Mouse (Mus musculus): ENCODE measurements around the gene 1700029I15Rik. TPM values are rescaled to one million over a fixed set of nuclear protein-coding genes. Genes with fewer than 3 reads are reported as not detected.

Gene 1700029I15Rik
- 1.1 and 1.7 TPM in 2 replicates for polyA plus RNA-seq (2012; ENCODE audit: insufficient read depth, insufficient read length, missing spikeins)

DNA sequence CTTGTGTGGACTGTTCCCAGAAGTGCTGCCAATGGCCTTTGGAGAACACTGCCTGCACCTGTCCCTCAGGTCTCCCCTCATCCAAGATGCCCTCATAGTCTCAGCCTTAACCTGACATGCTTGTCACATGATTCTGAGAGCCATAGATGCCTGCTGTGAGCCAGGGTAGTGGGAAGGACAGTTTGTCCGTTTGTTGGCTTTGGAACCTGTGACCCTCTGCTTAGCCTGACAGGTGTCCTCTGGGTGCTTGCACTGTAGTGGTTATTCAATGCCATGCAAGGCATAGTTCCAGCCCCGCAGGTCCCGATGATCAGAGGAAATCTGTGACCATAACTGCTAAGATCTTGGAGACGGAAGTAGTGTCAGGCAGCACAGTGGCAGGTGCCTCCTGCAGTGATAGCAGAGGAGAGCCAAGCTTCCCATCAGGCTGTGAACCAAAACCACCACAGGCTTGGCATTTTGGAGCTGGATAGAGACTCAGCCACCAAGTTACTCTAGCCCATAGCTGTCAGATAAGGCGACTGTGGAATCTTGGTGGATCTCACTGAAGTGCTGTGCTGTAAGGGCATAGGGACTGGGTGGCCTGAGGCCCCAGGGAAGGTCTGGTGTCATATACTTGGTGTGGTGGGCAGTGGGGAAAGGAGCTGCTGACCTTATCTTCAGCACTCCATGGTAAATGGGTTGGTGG, at the start of gene 1700029I15Rik:
Gene 1700029I15Rik (plus strand): TSS at position 638 of the 688 bp plus-strand sequence.
- TF ChIP-seq POLR2A (IDR thresholded peaks at IDR 0.05; ENCODE audit: borderline replicate concordance, low read depth, low read length) (no peak), CTCF (IDR thresholded peaks at IDR 0.05; ENCODE audit: low read depth, low read length) (no peak)
- H3K27ac ChIP-seq (ENCODE audit: insufficient read depth, low read depth, low read length): no peak within 1 kb of the TSS
- peaks cover 20% of the 10 kb centered on the region for H3K4me1 ChIP-seq (ENCODE audit: control insufficient read depth, insufficient read depth, low read length)
- H3K4me3 ChIP-seq (ENCODE audit: insufficient read depth, low read length): no peak within 1 kb of the TSS

DNA sequence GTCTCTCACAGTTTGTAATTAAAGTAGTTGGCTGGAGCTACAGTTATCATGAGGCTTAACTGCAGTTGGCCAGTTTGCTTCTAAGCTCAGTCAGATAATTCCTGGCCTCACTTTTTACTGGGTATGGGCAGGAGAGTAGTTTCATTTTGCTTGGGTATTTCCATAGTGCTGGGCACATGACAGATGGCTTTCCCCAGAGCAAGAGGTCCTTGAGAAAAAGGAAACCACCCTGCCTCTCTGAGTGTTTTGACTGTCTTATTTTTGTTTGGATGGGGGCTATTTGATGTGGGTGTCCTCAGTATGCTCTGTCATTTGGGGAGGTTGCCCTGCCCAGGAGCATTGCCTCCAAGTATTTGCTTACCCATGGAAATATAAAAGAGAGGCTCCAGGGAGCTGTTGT, 39.9 kb upstream of the 1700029I15Rik start:
- Histone ChIP-seq H3K4me1 (ENCODE audit: control insufficient read depth, insufficient read depth, low read length) (peaks cover 4% of the 10 kb centered on the region), H3K27ac (ENCODE audit: insufficient read depth, low read depth, low read length) (no peak overlapping the region), H3K4me3 (ENCODE audit: insufficient read depth, low read length) (no peak overlapping the region)
- TF ChIP-seq CTCF (IDR thresholded peaks at IDR 0.05; ENCODE audit: low read depth, low read length) (no peak), POLR2A (IDR thresholded peaks at IDR 0.05; ENCODE audit: borderline replicate concordance, low read depth, low read length) (no peak)

DNA sequence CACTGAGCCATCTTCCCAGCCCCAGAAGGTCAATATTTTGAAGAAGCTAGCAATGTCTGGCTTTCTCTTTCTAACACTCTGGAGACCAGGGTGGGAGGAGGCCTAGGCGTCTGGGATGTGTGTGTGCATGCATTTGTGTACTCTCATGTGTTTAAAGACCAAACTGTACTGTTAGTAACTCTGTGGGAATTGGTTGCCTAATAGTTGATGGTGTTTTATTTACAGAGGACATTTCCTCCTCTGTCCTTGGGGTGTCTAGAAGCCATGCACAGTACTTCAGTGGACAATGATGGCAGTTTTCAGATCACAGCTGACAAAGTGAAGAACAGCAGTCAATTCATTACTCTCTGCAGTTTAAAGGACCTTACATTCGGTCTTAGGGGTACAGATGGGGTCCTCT, 35.1 kb upstream of the 1700029I15Rik start:
- H3K4me1 ChIP-seq (ENCODE audit: control insufficient read depth, insufficient read depth, low read length): peaks cover 2% of the 10 kb centered on the region
- no peak overlapping the region for H3K4me3 ChIP-seq (ENCODE audit: insufficient read depth, low read length)
- TF ChIP-seq CTCF (IDR thresholded peaks at IDR 0.05; ENCODE audit: low read depth, low read length) (no peak), POLR2A (IDR thresholded peaks at IDR 0.05; ENCODE audit: borderline replicate concordance, low read depth, low read length) (no peak)
- no peak overlapping the region for H3K27ac ChIP-seq (ENCODE audit: insufficient read depth, low read depth, low read length)

DNA sequence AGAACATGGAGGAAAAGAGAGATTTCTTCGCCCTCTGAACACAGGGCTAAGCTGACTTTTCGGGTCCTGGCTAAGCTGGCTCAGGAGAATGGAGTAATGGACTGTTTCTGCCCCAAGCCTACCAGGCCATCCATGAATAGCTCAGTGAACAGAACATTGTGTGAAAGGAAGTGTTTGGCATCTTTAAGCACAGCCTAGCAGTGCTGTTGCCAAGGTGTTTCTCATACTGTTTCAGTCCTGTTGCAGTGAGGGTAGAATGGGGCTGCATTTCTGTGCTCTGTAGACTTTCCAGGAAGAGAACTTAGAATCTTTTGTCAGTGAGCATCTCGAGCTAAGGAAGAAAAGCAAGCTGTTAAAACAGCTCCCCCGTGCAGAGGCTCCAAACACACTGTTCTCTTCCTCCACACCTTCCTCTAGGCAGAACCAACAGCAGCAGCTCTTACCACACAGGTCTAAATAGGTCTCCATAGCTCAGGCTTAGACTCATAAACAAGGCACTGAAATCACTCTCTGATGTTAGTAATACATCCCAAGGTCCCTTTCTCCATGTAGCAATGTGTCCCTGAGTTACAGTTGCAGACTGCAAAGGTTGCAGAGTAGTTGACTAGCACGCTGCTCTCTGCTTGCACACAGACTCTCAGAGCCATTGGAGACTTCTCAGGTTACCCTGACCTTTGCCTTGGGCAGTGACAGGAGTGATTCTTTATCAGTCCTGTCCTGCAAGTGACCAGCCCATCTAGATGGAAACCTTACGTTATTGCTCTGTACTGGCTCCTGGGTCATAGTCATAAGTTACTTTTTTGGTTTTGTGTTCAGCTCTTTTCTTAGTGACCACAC, 32.5 kb upstream of the 1700029I15Rik start:
- Histone ChIP-seq H3K27ac (ENCODE audit: insufficient read depth, low read depth, low read length) (no peak overlapping the region), H3K4me1 (ENCODE audit: control insufficient read depth, insufficient read depth, low read length) (no peaks in the 10 kb centered on the region), H3K4me3 (ENCODE audit: insufficient read depth, low read length) (no peak overlapping the region)
- TF ChIP-seq POLR2A (IDR thresholded peaks at IDR 0.05; ENCODE audit: borderline replicate concordance, low read depth, low read length) (no peak), CTCF (IDR thresholded peaks at IDR 0.05; ENCODE audit: low read depth, low read length) (no peak)

DNA sequence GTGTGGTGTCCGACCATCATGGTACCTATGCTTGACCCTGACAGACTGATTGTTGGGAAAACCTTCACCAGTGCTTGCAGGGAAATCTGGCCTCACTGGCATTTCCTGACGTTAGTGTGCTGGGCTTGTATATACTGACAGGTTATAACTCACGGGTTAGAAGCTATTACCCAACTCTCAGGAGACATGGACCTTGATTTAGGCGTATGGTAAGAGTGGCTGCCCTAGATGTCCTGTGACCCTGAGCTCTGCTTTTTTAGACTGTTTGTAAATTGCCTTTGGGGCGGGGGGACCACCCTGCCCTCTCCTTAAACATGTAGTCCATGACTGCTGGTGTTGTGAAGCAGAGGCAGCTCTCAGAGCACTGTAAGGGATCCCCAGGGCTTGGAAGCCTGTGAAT, 31.7 kb upstream of the 1700029I15Rik start:
- no peak overlapping the region for H3K4me3 ChIP-seq (ENCODE audit: insufficient read depth, low read length)
- TF ChIP-seq POLR2A (IDR thresholded peaks at IDR 0.05; ENCODE audit: borderline replicate concordance, low read depth, low read length): no peak
- TF ChIP-seq CTCF (IDR thresholded peaks at IDR 0.05; ENCODE audit: low read depth, low read length): no peak
- H3K27ac ChIP-seq (ENCODE audit: insufficient read depth, low read depth, low read length): no peak overlapping the region
- no peaks in the 10 kb centered on the region for H3K4me1 ChIP-seq (ENCODE audit: control insufficient read depth, insufficient read depth, low read length)

DNA sequence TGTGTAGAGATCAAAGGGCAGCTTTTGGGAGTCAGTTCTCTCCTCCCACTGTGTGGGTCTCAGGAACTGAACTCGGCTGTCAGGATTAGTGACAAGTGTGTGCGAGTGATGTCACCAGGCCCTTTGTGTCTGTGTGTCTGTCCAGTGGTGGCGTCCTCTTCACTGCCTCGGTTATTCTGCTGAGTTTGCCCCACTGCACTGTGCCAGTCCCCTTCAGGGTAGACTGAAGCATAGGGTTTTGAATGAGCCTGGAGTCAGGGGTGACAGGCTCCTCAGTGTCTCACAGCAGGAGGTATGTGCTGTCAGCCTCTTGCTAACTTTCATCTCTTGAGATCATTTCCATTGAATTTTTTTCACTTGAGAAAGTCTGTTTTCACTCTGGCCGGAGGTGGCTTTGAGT, 28.9 kb upstream of the 1700029I15Rik start:
- H3K4me1 ChIP-seq (ENCODE audit: control insufficient read depth, insufficient read depth, low read length): no peaks in the 10 kb centered on the region
- H3K4me3 ChIP-seq (ENCODE audit: insufficient read depth, low read length): no peak overlapping the region
- H3K27ac ChIP-seq (ENCODE audit: insufficient read depth, low read depth, low read length): no peak overlapping the region
- TF ChIP-seq POLR2A (IDR thresholded peaks at IDR 0.05; ENCODE audit: borderline replicate concordance, low read depth, low read length): no peak

DNA sequence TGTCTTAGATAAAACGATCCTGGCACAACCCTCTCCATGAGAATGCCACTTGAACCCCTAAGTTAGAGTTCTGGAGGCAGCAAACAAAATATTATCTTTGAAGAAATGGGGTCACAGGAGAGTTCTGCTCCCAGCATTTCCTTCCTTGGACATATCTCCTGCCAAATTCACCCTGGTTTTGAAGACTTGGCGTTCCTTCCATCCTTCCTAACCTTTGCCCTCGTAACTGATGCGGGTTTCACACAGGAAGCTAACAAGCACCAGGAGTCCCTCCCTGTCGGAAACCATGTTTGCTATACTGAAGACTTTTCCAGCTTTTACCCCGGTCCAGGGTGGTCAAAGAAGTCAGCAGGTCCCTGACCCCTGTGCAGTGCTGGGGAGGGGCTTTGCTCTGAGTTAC, 28.1 kb upstream of the 1700029I15Rik start:
- no peak for TF ChIP-seq CTCF (IDR thresholded peaks at IDR 0.05; ENCODE audit: low read depth, low read length)
- Histone ChIP-seq H3K4me1 (ENCODE audit: control insufficient read depth, insufficient read depth, low read length) (no peaks in the 10 kb centered on the region), H3K27ac (ENCODE audit: insufficient read depth, low read depth, low read length) (no peak overlapping the region), H3K4me3 (ENCODE audit: insufficient read depth, low read length) (no peak overlapping the region)

DNA sequence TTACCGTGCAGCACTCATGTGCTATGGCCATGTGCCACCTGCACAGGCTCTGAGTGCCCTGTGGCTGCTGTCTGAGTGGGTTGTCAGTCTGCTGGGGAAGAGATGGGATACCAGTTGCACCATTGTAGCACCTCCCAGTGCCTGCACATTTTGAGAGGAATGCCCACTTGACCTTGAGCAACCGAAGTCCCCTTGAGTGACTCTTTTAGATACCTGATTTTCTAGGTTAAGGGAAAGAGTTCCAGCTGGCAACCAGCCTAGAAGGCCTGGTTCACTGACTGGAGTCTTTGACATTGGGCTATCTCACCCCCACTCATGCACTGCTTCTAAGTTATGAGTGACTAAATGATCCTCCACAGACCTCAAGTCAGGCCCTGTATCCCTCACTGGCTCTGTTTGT, 23.0 kb upstream of the 1700029I15Rik start:
- Histone ChIP-seq H3K4me3 (ENCODE audit: insufficient read depth, low read length) (no peak overlapping the region), H3K4me1 (ENCODE audit: control insufficient read depth, insufficient read depth, low read length) (no peaks in the 10 kb centered on the region), H3K27ac (ENCODE audit: insufficient read depth, low read depth, low read length) (no peak overlapping the region)
- TF ChIP-seq CTCF (IDR thresholded peaks at IDR 0.05; ENCODE audit: low read depth, low read length): no peak
- no peak for TF ChIP-seq POLR2A (IDR thresholded peaks at IDR 0.05; ENCODE audit: borderline replicate concordance, low read depth, low read length)

DNA sequence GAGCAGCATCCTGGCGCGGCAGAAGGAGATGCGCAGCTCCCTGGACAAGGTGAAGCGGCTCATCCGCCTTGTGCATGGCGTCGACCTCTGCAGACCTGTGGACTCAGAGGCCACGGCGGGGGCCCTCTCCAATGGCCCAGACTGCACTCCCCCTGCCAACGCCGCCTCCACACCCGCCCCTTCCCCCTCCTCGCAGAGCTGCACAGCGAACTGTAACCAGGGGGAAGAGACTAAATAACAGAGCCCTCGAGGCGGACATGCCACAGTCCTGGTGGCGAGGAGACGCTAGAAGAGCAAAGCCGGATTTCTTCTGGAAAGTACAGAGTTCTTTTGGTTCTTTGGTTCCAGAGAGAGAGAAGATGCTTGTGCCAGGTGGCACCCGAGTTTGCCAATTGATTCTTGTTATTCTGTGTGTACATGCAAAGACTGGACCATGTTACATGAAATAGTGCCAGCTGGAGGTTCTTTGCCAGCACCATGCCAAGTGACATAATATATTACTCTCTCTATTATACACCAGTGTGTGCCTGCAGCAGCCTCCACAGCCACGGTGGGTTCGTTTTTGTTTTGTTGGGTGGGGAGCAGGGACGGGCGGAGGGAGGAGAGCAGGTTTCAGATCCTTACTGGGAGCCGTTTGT, 22.0 kb upstream of the 1700029I15Rik start:
- no peak for TF ChIP-seq CTCF (IDR thresholded peaks at IDR 0.05; ENCODE audit: low read depth, low read length)
- no peak for TF ChIP-seq POLR2A (IDR thresholded peaks at IDR 0.05; ENCODE audit: borderline replicate concordance, low read depth, low read length)
- Histone ChIP-seq H3K4me1 (ENCODE audit: control insufficient read depth, insufficient read depth, low read length) (no peaks in the 10 kb centered on the region), H3K27ac (ENCODE audit: insufficient read depth, low read depth, low read length) (no peak overlapping the region), H3K4me3 (ENCODE audit: insufficient read depth, low read length) (no peak overlapping the region)

DNA sequence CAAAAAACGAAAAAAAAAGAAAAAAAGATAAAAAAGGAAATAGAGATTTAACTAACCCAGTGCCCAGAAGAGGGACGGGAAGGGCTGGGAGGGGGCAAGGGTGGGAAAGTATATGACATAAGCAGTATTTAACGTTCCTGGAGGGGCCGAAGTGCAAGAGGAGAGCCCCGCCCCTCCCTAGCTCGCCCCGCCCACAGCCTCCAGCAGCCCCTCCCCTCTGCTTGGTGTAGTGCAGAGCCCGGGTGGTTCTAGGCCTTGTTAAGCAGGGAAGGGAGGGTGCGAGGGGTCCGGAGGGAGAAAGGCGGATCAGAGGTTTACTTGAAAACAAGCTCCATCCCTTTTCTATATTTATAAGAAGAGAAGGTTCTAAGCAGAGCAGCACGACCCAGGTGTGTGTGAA, 21.4 kb upstream of the 1700029I15Rik start:
- TF ChIP-seq POLR2A (IDR thresholded peaks at IDR 0.05; ENCODE audit: borderline replicate concordance, low read depth, low read length) (no peak), CTCF (IDR thresholded peaks at IDR 0.05; ENCODE audit: low read depth, low read length) (no peak)
- Histone ChIP-seq H3K4me1 (ENCODE audit: control insufficient read depth, insufficient read depth, low read length) (no peaks in the 10 kb centered on the region), H3K27ac (ENCODE audit: insufficient read depth, low read depth, low read length) (no peak overlapping the region), H3K4me3 (ENCODE audit: insufficient read depth, low read length) (no peak overlapping the region)
